Comparison of ENCODE assay signal across 8 mouse cellular contexts in genomic region chr6:136554774-136555522, GRCm38 (mm10). TPM values are rescaled to one million over a fixed set of nuclear protein-coding genes. Genes with fewer than 3 reads are reported as not detected.
DNase-seq lines count a peak whose midpoint lies in the region; ATAC-seq lines count a peak whose summit lies in the region.

No protein-coding gene starts in this region.

- no peaks in the 10 kb centered on the region for H3K9me3 ChIP-seq in limb, embryonic 10.5 days (replicated peaks)
- no peaks in the 10 kb centered on the region for H3K9me3 ChIP-seq in midbrain, embryonic 14.5 days (ENCODE audit: control insufficient read depth, low read length)

- peak overlapping the region; percentile 78 for H3K27ac ChIP-seq in limb, embryonic 10.5 days
- peak overlapping the region; percentile 65 for H3K27ac ChIP-seq in midbrain, embryonic 14.5 days (replicated peaks; ENCODE audit: low read depth, low read length)

- peaks cover 19% of the 10 kb centered on the region for H3K36me3 ChIP-seq in limb, embryonic 10.5 days
- peaks cover 7% of the 10 kb centered on the region for H3K36me3 ChIP-seq in midbrain, embryonic 14.5 days (ENCODE audit: control insufficient read depth, insufficient read depth, low read length)

- no peak overlapping the region for H3K9ac ChIP-seq in midbrain, embryonic 14.5 days (replicated peaks; ENCODE audit: low read length)

- H3K4me2 ChIP-seq in midbrain, embryonic 14.5 days (ENCODE audit: low read length) = no peak overlapping the region

- 82% methylated on average over 7 of the region's 7 CpGs for WGBS in limb, embryonic 10.5 days
- 85% methylated on average over 7 of the region's 7 CpGs for WGBS in midbrain, embryonic 14.5 days

- intact Hi-C loops in left cerebral cortex, postnatal 14 days (cut with DNase I) = loop anchor here (1.0 to 5.0 kb wide), 3 partner anchors 36 to 133 kb away; no protein-coding TSS in a partner anchor

- H3K4me3 ChIP-seq in limb, embryonic 10.5 days = no peak overlapping the region
- H3K4me3 ChIP-seq in midbrain, embryonic 14.5 days (replicated peaks; ENCODE audit: low read depth, low read length) = no peak overlapping the region

- no peaks in the 10 kb centered on the region for H3K27me3 ChIP-seq in limb, embryonic 10.5 days (ENCODE audit: low read depth, poor library complexity, severe bottlenecking)
- H3K27me3 ChIP-seq in midbrain, embryonic 14.5 days (ENCODE audit: control insufficient read depth, insufficient read depth, low read length) = no peaks in the 10 kb centered on the region

- H3K4me1 ChIP-seq in limb, embryonic 10.5 days = peaks cover 3% of the 10 kb centered on the region
- peaks cover 19% of the 10 kb centered on the region; the same call in 1 of the 2 replicates for H3K4me1 ChIP-seq in midbrain, embryonic 14.5 days (ENCODE audit: control insufficient read depth, insufficient read depth, low read length)

- DNase-seq in left cerebral cortex, postnatal 14 days (ENCODE audit: low spot score in 2 of 2) = peak; percentile 43 to 77
- no peak for DNase-seq in left cerebral cortex, adult 11 months (ENCODE audit: low spot score)
- peak; percentile 50 for DNase-seq in adrenal gland, adult 8-10 months
- peak; percentile 55 for DNase-seq in heart, adult 8-10 months (ENCODE audit: low spot score)
- DNase-seq in limb, embryonic 10.5 days (ENCODE audit: low spot score) = no peak
- peak; percentile 68 for DNase-seq in midbrain, embryonic 14.5 days
- DNase-seq in urinary bladder, postnatal 25 days (ENCODE audit: low spot score) = no peak
- DNase-seq in urinary bladder, postnatal 10 days (ENCODE audit: low spot score) = no peak

- 0 out of 2 replicates have a peak, but pooled peaks have one; percentile 12 for ATAC-seq in midbrain, embryonic 14.5 days (ENCODE audit: low FRiP score, low TSS enrichment)

RNA-seq across cellular contexts. Expression of gene Atf7ip, which starts 49.0 kb away (rescaled TPM):
- total RNA-seq in left cerebral cortex, postnatal 14 days (2021) = 100 to 1,000 TPM; 118 to 122 TPM
- total RNA-seq in adrenal gland, adult 8-10 months (2022) = 100 to 1,000 TPM in 2 of 4 experiments, 10 to 100 TPM in 2; 79.2 to 127 (median 99.1) TPM
- 10 to 100 TPM; 68.3 to 94.1 (median 76.8) TPM for total RNA-seq in heart, adult 8-10 months (2022)
- polyA plus RNA-seq in limb, embryonic 10.5 days (2016; fragmentation: Nextera tagmentation; extraction: Ambion mirVana) = 40.0 and 49.9 TPM in 2 replicates
- polyA plus RNA-seq in midbrain, embryonic 14.5 days (2014; fragmentation: Nextera tagmentation; extraction: Ambion mirVana) = 49.8 and 57.9 TPM in 2 replicates

Comparison
In these comparisons a context has a peak if more than half of its experiments do, and no peak if none do; other contexts are left out.
1. DNase-seq: peak in left cerebral cortex, postnatal 14 days (2 of 2), adrenal gland, adult 8-10 months (single experiment), heart, adult 8-10 months (single experiment) and midbrain, embryonic 14.5 days (single experiment); none in left cerebral cortex, adult 11 months (single experiment), limb, embryonic 10.5 days (single experiment), urinary bladder, postnatal 25 days (single experiment) and urinary bladder, postnatal 10 days (single experiment).